Mouse (Mus musculus) liver, adult 2 months (tissue): ENCODE results near the gene Pithd1.
"Not testable (repeated sequence)": the region's sequence is repeated elsewhere in the genome, so short reads cannot be mapped to it uniquely, and the experiment has no call there.

Source experiments
- CTCF ChIP-seq: fragments of 200-500 bp; IDR thresholded peaks from 2 replicates; pipeline ENCODE4 v1.5.1; 2011; ENCODE audit warnings: low read depth, low read length, control low read depth
- POLR2A ChIP-seq: fragments of 200-500 bp; IDR thresholded peaks from 2 replicates; pipeline ENCODE4 v1.6.1; 2011; ENCODE audit warnings: low read length, control low read depth; ENCODE audit not compliant: insufficient read depth; ENCODE audit errors: extremely low read depth

DNA sequence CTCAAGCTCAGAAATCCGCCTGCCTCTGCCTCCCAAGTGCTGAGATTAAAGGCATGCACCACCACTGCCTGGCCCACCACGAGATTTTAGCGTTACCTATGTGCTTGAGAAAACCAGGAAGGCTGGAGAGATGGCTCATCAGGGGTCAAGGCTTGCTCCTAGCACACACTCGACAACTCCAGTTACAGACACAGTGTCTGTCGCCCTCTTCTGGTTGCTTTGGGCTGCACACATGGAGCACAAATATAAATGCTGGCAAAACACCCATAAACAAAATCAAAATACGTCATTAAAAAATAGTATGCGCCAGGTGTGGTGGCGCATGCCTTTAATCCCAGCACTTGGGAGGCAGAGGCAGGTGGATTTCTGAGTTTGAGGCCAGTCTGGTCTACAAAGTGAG, 46.0 kb downstream of the Pithd1 start:
- TF ChIP-seq CTCF, result peak; percentile 58
- TF ChIP-seq POLR2A, result not testable (repeated sequence)
